Mouse (Mus musculus): ENCODE data around the gene Btbd35f22. TPM values are rescaled to one million over a fixed set of nuclear protein-coding genes. Genes with fewer than 3 reads are reported as not detected.

Gene Btbd35f22
- total RNA-seq (2023): not detected

GRCm38 (mm10) chrX:32047529-32047928 lies at the start of gene Btbd35f22:
Gene Btbd35f22, plus strand, starts transcription at chrX:32047829.

Other genes starting within 250 kb of the Btbd35f22 start
- not detected for gene Gm21637, start 85.8 kb upstream of the Btbd35f22 start, total RNA-seq (2023)
- gene Btbd35f2, start 230.6 kb downstream of the Btbd35f22 start, total RNA-seq (2023): not detected

All from monocyte, adult 59 days (primary cell).